Mouse (Mus musculus): ENCODE data around the gene Slc25a33. TPM values are rescaled to one million over a fixed set of nuclear protein-coding genes. Genes with fewer than 3 reads are reported as not detected.
A peak's percentile ranks its signal among the peaks of the same experiment; 100 is the strongest.

Gene Slc25a33
- polyA plus RNA-seq, 1 experiment from 2014 or later, result 9.6 TPM

- no peak for DNase-seq
- peak overlapping the region; percentile 99; the same call in 1 of the 2 replicates for H3K4me2 ChIP-seq
- H3K27ac ChIP-seq (ENCODE audit: low read depth), result no peak overlapping the region
- TF ChIP-seq CTCF (IDR thresholded peaks at IDR 0.05; ENCODE audit: low read depth), result no peak
- H3K9ac ChIP-seq, result peak overlapping the region; percentile 23
- H3K27me3 ChIP-seq (ENCODE audit: insufficient read depth, low read length), result no peaks in the 10 kb centered on the region
- WGBS, result 64% methylated on average over 5 of the region's 5 CpGs
- no peaks in the 10 kb centered on the region for H3K9me3 ChIP-seq (ENCODE audit: low read depth, low read length)
- no peak overlapping the region for H3K4me3 ChIP-seq (ENCODE audit: low read depth, low read length)
- ATAC-seq (ENCODE audit: insufficient read depth), result no peak
- H3K4me1 ChIP-seq (ENCODE audit: insufficient read depth), result peaks cover 19% of the 10 kb centered on the region
- peaks cover 14% of the 10 kb centered on the region for H3K36me3 ChIP-seq (ENCODE audit: insufficient read depth)
Measured at GRCm38 (mm10) chr4:149735624-149736250, 38.3 kb downstream of the Slc25a33 start.

DNA sequence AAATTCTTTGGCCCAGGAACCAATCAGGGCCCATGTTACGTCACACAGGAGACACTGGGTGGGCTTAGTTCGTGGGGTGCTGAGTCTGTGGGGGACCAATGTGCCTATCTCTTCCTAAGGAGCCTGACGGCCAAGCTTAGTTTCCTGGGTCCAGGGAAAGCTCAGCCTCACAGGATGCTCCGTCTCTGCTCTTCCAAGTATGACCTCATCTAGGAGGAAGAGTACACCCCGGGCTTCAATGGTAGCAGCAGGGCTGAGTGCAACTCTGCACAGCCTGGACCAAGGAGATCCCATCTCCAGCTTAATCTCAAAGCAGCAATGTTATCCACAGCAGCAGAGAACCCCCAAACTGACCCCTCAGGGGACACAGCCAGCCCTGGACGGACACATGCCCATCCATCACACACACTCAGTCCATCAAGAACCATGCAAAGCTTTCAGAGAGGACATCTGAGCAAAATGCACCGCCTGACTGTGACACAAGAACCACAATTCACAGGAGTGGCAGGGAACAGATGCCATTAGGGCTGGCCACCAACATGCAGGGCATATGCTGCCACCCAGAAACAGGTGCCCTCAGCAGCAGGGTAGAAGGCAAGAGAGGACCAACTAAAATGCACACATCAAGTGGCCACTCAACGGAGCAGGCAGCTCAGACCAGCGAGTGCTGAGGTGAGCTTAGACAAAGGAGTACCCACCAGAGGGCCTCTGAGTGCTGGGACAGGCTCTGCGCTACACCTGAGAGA is 39.2 kb downstream of the Slc25a33 start:
- H3K9ac ChIP-seq, result no peak overlapping the region
- H3K4me1 ChIP-seq (ENCODE audit: insufficient read depth), result peaks cover 19% of the 10 kb centered on the region
- ATAC-seq (ENCODE audit: insufficient read depth), result no peak
- H3K4me2 ChIP-seq, result peak overlapping the region; percentile 99; the same call in 1 of the 2 replicates
- 62% methylated on average over 10 of the region's 10 CpGs for WGBS
- no peaks in the 10 kb centered on the region for H3K27me3 ChIP-seq (ENCODE audit: insufficient read depth, low read length)
- peaks cover 20% of the 10 kb centered on the region for H3K36me3 ChIP-seq (ENCODE audit: insufficient read depth)
- TF ChIP-seq CTCF (IDR thresholded peaks at IDR 0.05; ENCODE audit: low read depth), result no peak
- H3K9me3 ChIP-seq (ENCODE audit: low read depth, low read length), result no peaks in the 10 kb centered on the region
- DNase-seq, result no peak
- H3K27ac ChIP-seq (ENCODE audit: low read depth), result no peak overlapping the region
- H3K4me3 ChIP-seq (ENCODE audit: low read depth, low read length), result no peak overlapping the region

GRCm38 (mm10) chr4:149734246-149734645 is 39.8 kb downstream of the Slc25a33 start:
- Histone ChIP-seq H3K4me1 (ENCODE audit: insufficient read depth) (peaks cover 19% of the 10 kb centered on the region), H3K9me3 (ENCODE audit: low read depth, low read length) (no peaks in the 10 kb centered on the region), H3K36me3 (ENCODE audit: insufficient read depth) (peaks cover 26% of the 10 kb centered on the region), H3K9ac (no peak overlapping the region; the same call in 1 of the 2 replicates), H3K27ac (ENCODE audit: low read depth) (no peak overlapping the region), H3K27me3 (ENCODE audit: insufficient read depth, low read length) (no peaks in the 10 kb centered on the region), H3K4me2 (no peak overlapping the region), H3K4me3 (ENCODE audit: low read depth, low read length) (no peak overlapping the region)
- DNase-seq, result no peak
- 88% methylated on average over 6 of the region's 6 CpGs for WGBS
- TF ChIP-seq CTCF (IDR thresholded peaks at IDR 0.05; ENCODE audit: low read depth), result no peak
- no peak for ATAC-seq (ENCODE audit: insufficient read depth)

DNA sequence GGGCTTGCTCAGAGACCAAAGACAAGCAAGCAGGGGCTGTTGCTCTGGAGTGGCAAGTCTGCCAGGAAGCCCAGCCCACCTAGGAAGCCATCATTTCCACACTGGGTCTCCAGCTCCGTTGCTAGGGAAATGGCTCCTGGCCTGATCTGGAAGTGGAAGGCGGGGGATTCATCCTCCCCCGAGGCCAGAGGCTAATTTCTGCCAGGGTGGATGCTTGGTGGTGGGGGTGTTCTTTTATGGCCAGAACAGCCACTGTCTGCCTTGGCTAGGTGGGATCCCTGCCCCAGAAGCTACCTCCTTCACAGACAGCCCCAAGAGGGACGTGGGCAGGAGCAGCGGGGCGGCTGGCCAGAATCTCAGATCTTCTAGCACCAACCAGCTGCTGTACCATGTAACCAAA is 40.3 kb downstream of the Slc25a33 start:
- H3K9me3 ChIP-seq (ENCODE audit: low read depth, low read length), result no peaks in the 10 kb centered on the region
- DNase-seq (no peak), ATAC-seq (ENCODE audit: insufficient read depth) (no peak)
- TF ChIP-seq CTCF (IDR thresholded peaks at IDR 0.05; ENCODE audit: low read depth), result no peak
- H3K9ac ChIP-seq, result peak overlapping the region; percentile 20; the same call in 1 of the 2 replicates
- no peak overlapping the region for H3K4me3 ChIP-seq (ENCODE audit: low read depth, low read length)
- H3K4me1 ChIP-seq (ENCODE audit: insufficient read depth), result peaks cover 19% of the 10 kb centered on the region
- no peak overlapping the region for H3K27ac ChIP-seq (ENCODE audit: low read depth)
- WGBS, result 55% methylated on average over 6 of the region's 6 CpGs
- H3K4me2 ChIP-seq, result no peak overlapping the region
- H3K36me3 ChIP-seq (ENCODE audit: insufficient read depth), result peaks cover 31% of the 10 kb centered on the region
- no peaks in the 10 kb centered on the region for H3K27me3 ChIP-seq (ENCODE audit: insufficient read depth, low read length)

DNA sequence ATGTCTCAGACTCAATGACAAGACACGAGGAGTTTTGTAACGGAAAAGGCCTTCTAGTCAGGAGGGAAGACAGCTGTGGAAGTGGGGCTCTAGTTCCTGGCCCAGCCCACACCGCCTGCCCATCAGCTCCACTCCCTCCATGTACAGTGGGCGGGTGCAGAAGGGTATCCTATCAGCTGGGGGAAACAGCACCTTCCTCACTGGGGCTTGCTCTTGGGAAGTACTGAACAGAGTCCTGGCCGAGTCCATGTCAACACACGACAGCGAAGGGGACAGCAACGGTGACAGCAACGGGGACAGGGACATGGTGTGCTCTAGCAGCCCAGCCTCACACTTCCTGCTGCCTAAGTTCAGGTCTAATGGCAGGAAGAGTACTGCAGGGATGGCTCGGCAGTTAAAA is 41.3 kb downstream of the Slc25a33 start:
- H3K4me3 ChIP-seq (ENCODE audit: low read depth, low read length), result no peak overlapping the region
- WGBS, result 57% methylated on average over 10 of the region's 10 CpGs
- DNase-seq, result no peak
- no peak overlapping the region for H3K4me2 ChIP-seq
- ATAC-seq (ENCODE audit: insufficient read depth), result no peak
- H3K4me1 ChIP-seq (ENCODE audit: insufficient read depth), result peaks cover 19% of the 10 kb centered on the region
- H3K9ac ChIP-seq, result no peak overlapping the region
- H3K36me3 ChIP-seq (ENCODE audit: insufficient read depth), result peaks cover 39% of the 10 kb centered on the region
- H3K9me3 ChIP-seq (ENCODE audit: low read depth, low read length), result no peaks in the 10 kb centered on the region
- no peak overlapping the region for H3K27ac ChIP-seq (ENCODE audit: low read depth)
- no peak for TF ChIP-seq CTCF (IDR thresholded peaks at IDR 0.05; ENCODE audit: low read depth)
- no peaks in the 10 kb centered on the region for H3K27me3 ChIP-seq (ENCODE audit: insufficient read depth, low read length)

DNA sequence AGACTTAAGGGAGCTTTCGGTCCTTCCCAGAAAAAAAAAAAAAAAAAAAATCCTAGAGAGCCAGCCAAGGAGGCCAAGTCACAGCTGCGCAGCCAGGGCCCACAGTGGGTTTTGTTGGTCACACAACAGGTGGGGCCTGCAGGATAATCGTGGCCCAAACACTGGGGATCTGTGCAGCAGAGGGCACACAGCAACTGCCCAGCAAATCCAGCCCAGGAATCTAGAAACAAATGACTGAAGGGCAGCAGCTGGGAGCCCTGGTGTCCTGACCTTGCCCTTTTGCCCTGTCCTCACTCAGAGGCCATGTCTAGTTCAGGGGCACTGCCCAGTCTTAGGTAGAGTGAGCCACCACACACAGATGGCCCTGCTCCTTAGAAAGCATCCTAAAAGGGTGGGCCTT is 41.8 kb downstream of the Slc25a33 start:
- no peak for DNase-seq
- no peak for ATAC-seq (ENCODE audit: insufficient read depth)

GRCm38 (mm10) chr4:149730827-149731226 is 43.2 kb downstream of the Slc25a33 start:
- Histone ChIP-seq H3K36me3 (ENCODE audit: insufficient read depth) (peaks cover 59% of the 10 kb centered on the region), H3K4me3 (ENCODE audit: low read depth, low read length) (no peak overlapping the region), H3K27ac (ENCODE audit: low read depth) (peak overlapping the region; percentile 28; the same call in 1 of the 2 replicates), H3K4me1 (ENCODE audit: insufficient read depth) (peaks cover 7% of the 10 kb centered on the region), H3K9me3 (ENCODE audit: low read depth, low read length) (no peaks in the 10 kb centered on the region), H3K9ac (no peak overlapping the region), H3K4me2 (0 out of 2 replicates have a peak overlapping the region, but pooled peaks have one; percentile 10), H3K27me3 (ENCODE audit: insufficient read depth, low read length) (no peaks in the 10 kb centered on the region)
- DNase-seq, result no peak
- no peak for TF ChIP-seq CTCF (IDR thresholded peaks at IDR 0.05; ENCODE audit: low read depth)
- peak; percentile 8; the same call in 1 of the 2 replicates for ATAC-seq (ENCODE audit: insufficient read depth)
- WGBS, result 52% methylated on average over 7 of the region's 7 CpGs

More for the DNA sequence above, 41.8 kb downstream of the Slc25a33 start:
- Histone ChIP-seq H3K27ac (ENCODE audit: low read depth) (no peak overlapping the region), H3K9ac (no peak overlapping the region), H3K27me3 (ENCODE audit: insufficient read depth, low read length) (no peaks in the 10 kb centered on the region), H3K9me3 (ENCODE audit: low read depth, low read length) (no peaks in the 10 kb centered on the region), H3K4me3 (ENCODE audit: low read depth, low read length) (no peak overlapping the region), H3K4me1 (ENCODE audit: insufficient read depth) (peaks cover 19% of the 10 kb centered on the region), H3K36me3 (ENCODE audit: insufficient read depth) (peaks cover 44% of the 10 kb centered on the region), H3K4me2 (no peak overlapping the region)
- no peak for TF ChIP-seq CTCF (IDR thresholded peaks at IDR 0.05; ENCODE audit: low read depth)
- WGBS, result 86% methylated on average over 3 of the region's 3 CpGs
